Mouse (Mus musculus): ENCODE measurements around the gene Cab39l. TPM values are rescaled to one million over a fixed set of nuclear protein-coding genes. Genes with fewer than 3 reads are reported as not detected.

Gene Cab39l
- polyA plus RNA-seq, 1 experiment from 2014 or later, result 25.2 TPM

DNA sequence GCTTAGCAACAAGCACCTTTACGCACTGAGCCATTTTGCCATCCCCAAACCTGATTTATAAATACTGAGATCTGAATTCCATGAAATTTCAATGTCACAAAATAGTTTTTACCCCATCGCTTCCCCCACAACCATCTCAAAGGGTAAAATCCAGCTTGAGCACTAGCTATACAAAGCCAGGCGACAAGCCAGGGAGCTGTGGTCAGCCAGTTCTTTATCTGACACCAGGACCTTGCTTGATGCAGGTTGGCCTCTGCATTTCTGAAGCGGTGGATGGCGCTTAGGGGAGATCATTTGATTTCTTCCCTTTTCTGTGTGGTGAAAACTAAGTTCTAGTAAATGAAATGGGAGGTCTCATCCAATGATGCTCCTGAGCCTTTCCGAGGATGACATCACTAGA is 191.3 kb downstream of the Cab39l start:
- 72% methylated on average over 6 of the region's 6 CpGs for WGBS
- Histone ChIP-seq H3K27me3 (ENCODE audit: control insufficient read depth, insufficient read depth, low read length) (no peaks in the 10 kb centered on the region), H3K4me3 (ENCODE audit: control insufficient read depth in 1 of 2, insufficient read depth in 1 of 2, low read depth in 1 of 2, low read length in 2 of 2) (no peak overlapping the region), H3K36me3 (ENCODE audit: control insufficient read depth, insufficient read depth, low read length) (peaks cover 9% of the 10 kb centered on the region), H3K9ac (ENCODE audit: low read length) (no peak overlapping the region), H3K27ac (replicated peaks in 1 of 2; ENCODE audit: control insufficient read depth in 1 of 2, insufficient read depth in 1 of 2, low read depth in 2 of 2, low read length in 2 of 2) (no peak overlapping the region; a peak in 1 of 4 replicates), H3K4me1 (ENCODE audit: control insufficient read depth in 2 of 2, insufficient read depth in 2 of 2, low read length in 2 of 2) (no peaks in the 10 kb centered on the region; a peak in 1 of 4 replicates), H3K9me3 (ENCODE audit: control insufficient read depth, low read length) (no peaks in the 10 kb centered on the region), H3K4me2 (ENCODE audit: low read length) (no peak overlapping the region)
- ATAC-seq (ENCODE audit: insufficient number of reproducible peaks, insufficient read depth, low FRiP score, low read depth), result no peak

DNA sequence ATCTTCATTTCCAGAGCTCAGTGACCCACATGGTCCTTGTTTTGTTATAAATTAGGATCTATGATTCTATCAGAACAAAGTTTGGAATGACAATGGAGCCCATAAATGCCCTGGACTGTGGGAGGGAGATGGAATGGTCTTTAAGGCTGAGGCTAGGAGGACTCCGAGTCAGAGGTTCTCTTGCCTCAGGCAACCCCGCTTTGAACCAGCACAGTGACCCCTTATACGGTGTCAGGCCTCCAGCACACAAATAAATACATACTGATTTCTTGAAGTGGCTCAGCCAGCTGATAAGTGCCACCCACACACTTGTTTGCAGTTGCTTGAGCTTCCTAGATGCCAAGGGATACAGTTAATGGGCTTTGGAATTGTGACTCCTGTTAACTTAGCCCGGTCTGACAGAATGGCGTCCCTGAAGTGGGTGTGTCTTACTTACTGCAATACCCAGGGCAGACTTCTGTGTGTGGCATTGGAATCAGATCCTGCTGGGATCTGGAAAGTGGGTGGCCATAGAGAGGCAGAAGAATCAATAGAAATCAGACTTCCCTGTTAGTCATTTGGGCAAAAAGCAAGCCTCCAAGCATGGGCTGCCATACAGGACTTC is 192.6 kb downstream of the Cab39l start:
- Histone ChIP-seq H3K4me1 (ENCODE audit: control insufficient read depth in 2 of 2, insufficient read depth in 2 of 2, low read length in 2 of 2) (no peaks in the 10 kb centered on the region), H3K27ac (replicated peaks in 1 of 2; ENCODE audit: control insufficient read depth in 1 of 2, insufficient read depth in 1 of 2, low read depth in 2 of 2, low read length in 2 of 2) (no peak overlapping the region), H3K9me3 (ENCODE audit: control insufficient read depth, low read length) (no peaks in the 10 kb centered on the region), H3K4me3 (ENCODE audit: control insufficient read depth in 1 of 2, insufficient read depth in 1 of 2, low read depth in 1 of 2, low read length in 2 of 2) (no peak overlapping the region), H3K9ac (ENCODE audit: low read length) (no peak overlapping the region), H3K36me3 (ENCODE audit: control insufficient read depth, insufficient read depth, low read length) (peaks cover 9% of the 10 kb centered on the region), H3K27me3 (ENCODE audit: control insufficient read depth, insufficient read depth, low read length) (no peaks in the 10 kb centered on the region), H3K4me2 (ENCODE audit: low read length) (no peak overlapping the region)
- WGBS, result 64% methylated on average over 5 of the region's 5 CpGs
- no peak for ATAC-seq (ENCODE audit: insufficient number of reproducible peaks, insufficient read depth, low FRiP score, low read depth)

DNA sequence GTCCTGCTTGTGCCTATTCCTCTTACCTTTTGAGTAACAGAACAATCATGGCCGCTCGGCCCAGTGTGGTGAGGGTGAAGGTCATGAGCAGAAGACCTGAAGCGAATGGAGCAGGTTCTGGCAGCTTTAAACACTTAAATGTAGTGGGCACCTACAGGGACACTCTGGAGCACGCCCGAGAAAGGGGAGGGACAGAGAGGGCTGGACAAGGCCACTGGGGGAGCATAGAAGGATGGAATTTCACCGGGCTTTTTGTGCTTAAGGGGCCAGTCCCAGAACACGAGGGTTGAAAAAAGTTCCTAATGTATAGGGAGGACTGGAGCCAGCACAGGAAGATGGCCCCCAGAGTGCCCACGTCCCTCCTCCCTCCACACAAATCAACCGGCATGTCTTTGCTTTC is 193.2 kb downstream of the Cab39l start:
- Histone ChIP-seq H3K4me2 (ENCODE audit: low read length) (no peak overlapping the region), H3K4me3 (ENCODE audit: control insufficient read depth in 1 of 2, insufficient read depth in 1 of 2, low read depth in 1 of 2, low read length in 2 of 2) (no peak overlapping the region), H3K9me3 (ENCODE audit: control insufficient read depth, low read length) (no peaks in the 10 kb centered on the region), H3K4me1 (ENCODE audit: control insufficient read depth in 2 of 2, insufficient read depth in 2 of 2, low read length in 2 of 2) (peaks cover 0 to 2% of the 10 kb centered on the region in 2 experiments; a peak in 1 of 4 replicates), H3K36me3 (ENCODE audit: control insufficient read depth, insufficient read depth, low read length) (peaks cover 9% of the 10 kb centered on the region), H3K27me3 (ENCODE audit: control insufficient read depth, insufficient read depth, low read length) (no peaks in the 10 kb centered on the region), H3K9ac (ENCODE audit: low read length) (no peak overlapping the region), H3K27ac (replicated peaks in 1 of 2; ENCODE audit: control insufficient read depth in 1 of 2, insufficient read depth in 1 of 2, low read depth in 2 of 2, low read length in 2 of 2) (no peak overlapping the region)
- 78% methylated on average over 9 of the region's 9 CpGs for WGBS
- ATAC-seq (ENCODE audit: insufficient number of reproducible peaks, insufficient read depth, low FRiP score, low read depth), result no peak

Other genes with a start within 250 kb of the Cab39l start
- 20.0 and 22.9 TPM in 2 replicates for gene Rcbtb1, start 239.8 kb upstream of the Cab39l start, polyA plus RNA-seq (2014; fragmentation: Nextera tagmentation; extraction: Ambion mirVana)
- not detected in 2 replicates for gene Gm6904, start 180.8 kb upstream of the Cab39l start, polyA plus RNA-seq (2014; fragmentation: Nextera tagmentation; extraction: Ambion mirVana)
- 0.16 and 0.30 TPM in 2 replicates for gene Phf11a, start 143.4 kb upstream of the Cab39l start, polyA plus RNA-seq (2014; fragmentation: Nextera tagmentation; extraction: Ambion mirVana)
- 1.2 and 1.4 TPM in 2 replicates for gene Phf11b, start 99.6 kb upstream of the Cab39l start, polyA plus RNA-seq (2014; fragmentation: Nextera tagmentation; extraction: Ambion mirVana)
- gene Phf11d, start 75.5 kb upstream of the Cab39l start, polyA plus RNA-seq (2014; fragmentation: Nextera tagmentation; extraction: Ambion mirVana), result 1.7 and 2.9 TPM in 2 replicates
- 0.34 and 0.54 TPM in 2 replicates for gene Phf11c, start 45.6 kb upstream of the Cab39l start, polyA plus RNA-seq (2014; fragmentation: Nextera tagmentation; extraction: Ambion mirVana)
- gene Setdb2, start 88 bp upstream of the Cab39l start, polyA plus RNA-seq (2014; fragmentation: Nextera tagmentation; extraction: Ambion mirVana), result 6.8 and 8.3 TPM in 2 replicates
- 32.1 and 36.9 TPM in 2 replicates for gene Cdadc1, start 157.0 kb downstream of the Cab39l start, polyA plus RNA-seq (2014; fragmentation: Nextera tagmentation; extraction: Ambion mirVana)
- gene Shisa2, start 184.3 kb downstream of the Cab39l start, polyA plus RNA-seq (2014; fragmentation: Nextera tagmentation; extraction: Ambion mirVana), result 11.5 and 14.8 TPM in 2 replicates

Measured in heart, embryonic 14.5 days (tissue).